Mouse (Mus musculus) small intestine, adult 2 months (tissue): ENCODE results near the gene Bmp8a. TPM values are rescaled to one million over a fixed set of nuclear protein-coding genes. Genes with fewer than 3 reads are reported as not detected.
A peak's percentile ranks its signal among the peaks of the same experiment; 100 is the strongest.

Experiments used
- H3K27ac ChIP-seq: fragments of 200-500 bp; 2 replicates; pipeline ENCODE4 v1.5.1; 2012; ENCODE audit warnings: low read depth, low read length, control low read depth, inconsistent platforms; ENCODE audit not compliant: insufficient read depth
- H3K27me3 ChIP-seq: fragments of 200-500 bp; 2 replicates; pipeline ENCODE4 v1.6.1; 2012; ENCODE audit warnings: mild to moderate bottlenecking, moderate library complexity, low read length, inconsistent platforms; ENCODE audit not compliant: control insufficient read depth, insufficient read depth
- H3K36me3 ChIP-seq: fragments of 200-500 bp; 2 replicates; pipeline ENCODE4 v1.6.1; 2012; ENCODE audit warnings: mild to moderate bottlenecking, low read length, control low read depth, inconsistent platforms; ENCODE audit not compliant: control insufficient read depth, insufficient read depth
- H3K4me1 ChIP-seq: fragments of 200-500 bp; 2 replicates; pipeline ENCODE4 v1.6.1; 2012; ENCODE audit warnings: low read length, inconsistent platforms, mixed read lengths; ENCODE audit not compliant: control insufficient read depth, insufficient read depth, insufficient read length
- H3K4me3 ChIP-seq: fragments of 200-500 bp; 2 replicates; pipeline ENCODE4 v1.5.1; 2012; ENCODE audit warnings: low read depth, mild to moderate bottlenecking, control low read depth, inconsistent platforms, low read length, moderate library complexity
- CTCF ChIP-seq: fragments of 200-500 bp; IDR thresholded peaks from 2 replicates; pipeline ENCODE4 v1.5.1; 2012; ENCODE audit warnings: low read depth, mild to moderate bottlenecking, control low read depth, inconsistent platforms, low read length, moderate library complexity, mixed read lengths; ENCODE audit not compliant: insufficient replicate concordance, insufficient read length; ENCODE audit errors: extremely low read depth
- POLR2A ChIP-seq: fragments of 200-500 bp; IDR thresholded peaks from 2 replicates; pipeline ENCODE4 v1.6.1; 2012; ENCODE audit warnings: low read depth, mild to moderate bottlenecking, control low read depth, inconsistent platforms, low read length, moderate library complexity
- WGBS: fragments of 180-500 bp; shearing (Covaris S2); methylation state at CpG from one replicate; pipeline ENCODE4 v1.1.7; 2018; 5-methylcytosine and 5-hydroxymethylcytosine counted together
- polyA plus RNA-seq: library from polyadenylated mRNA; depleted of rRNA; stranded (reverse); fragments of >200 nt; gene quantifications from 2 replicates; pipeline ENCODE4 v1.2.3, GENCODE M21; 2012

Bmp8a gene
- polyA plus RNA-seq, 1 experiment, result 72.2 TPM

DNA sequence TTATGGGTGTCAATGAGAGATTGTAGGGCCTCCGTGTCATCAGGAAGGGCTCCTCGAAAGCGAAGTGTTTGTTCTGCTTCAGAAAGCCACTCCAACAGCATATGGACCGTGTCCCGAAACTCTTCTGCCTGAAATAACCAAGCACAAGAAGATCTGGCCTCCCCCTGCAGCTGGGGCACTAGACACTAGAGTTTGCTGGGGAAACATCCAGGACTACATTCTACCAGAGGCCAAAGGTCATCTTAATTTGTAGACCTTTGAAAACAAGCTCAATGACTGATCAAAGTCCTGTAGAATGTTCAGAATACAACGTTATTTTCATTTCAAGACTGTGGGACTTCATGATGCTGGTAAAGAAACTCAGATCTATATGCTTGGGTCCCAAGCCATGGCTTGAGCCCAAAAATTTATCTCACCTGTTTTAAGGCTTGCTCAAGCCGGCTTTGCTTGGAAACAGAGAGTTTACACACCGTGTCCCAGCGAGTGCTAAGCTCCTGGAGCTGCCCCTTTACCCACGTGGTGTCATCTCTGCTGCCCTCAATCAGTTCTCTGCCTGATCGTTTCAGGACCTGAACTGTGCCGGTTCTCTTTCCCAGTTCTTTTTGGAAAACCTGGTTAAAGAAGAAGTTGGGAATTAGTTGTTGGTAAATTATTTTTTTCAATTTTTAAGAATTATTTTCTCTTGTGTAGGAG lies 31.4 kb upstream of the Bmp8a start:
- whole genome bisulfite sequencing, result 87% methylated on average over 12 of the region's 12 CpGs
- peaks cover 72% of the 10 kb centered on the region for H3K36me3 ChIP-seq

GRCm38 (mm10) chr4:123363555-123363954 lies 20.5 kb upstream of the Bmp8a start:
- Histone ChIP-seq H3K27ac (no peak overlapping the region), H3K4me3 (no peak overlapping the region)
- WGBS, result 91% methylated on average over 4 of the region's 4 CpGs

More for the DNA sequence above, 31.4 kb upstream of the Bmp8a start:
- TF ChIP-seq CTCF (no peak), POLR2A (no peak)
- Histone ChIP-seq H3K27ac (no peak overlapping the region), H3K4me1 (no peaks in the 10 kb centered on the region), H3K27me3 (no peaks in the 10 kb centered on the region), H3K4me3 (no peak overlapping the region)

GRCm38 (mm10) chr4:123360771-123361170 lies 17.7 kb upstream of the Bmp8a start:
- no peak overlapping the region for H3K27ac ChIP-seq
- no peaks in the 10 kb centered on the region for H3K27me3 ChIP-seq
- H3K4me3 ChIP-seq, result no peak overlapping the region
- no peak for TF ChIP-seq CTCF
- no peak for TF ChIP-seq POLR2A
- H3K36me3 ChIP-seq, result peaks cover 38% of the 10 kb centered on the region
- no peaks in the 10 kb centered on the region for H3K4me1 ChIP-seq
- 95% methylated on average over 12 of the region's 12 CpGs for WGBS

More at GRCm38 (mm10) chr4:123363555-123363954, 20.5 kb upstream of the Bmp8a start:
- peaks cover 43% of the 10 kb centered on the region for H3K36me3 ChIP-seq
- no peak for TF ChIP-seq CTCF
- no peaks in the 10 kb centered on the region for H3K27me3 ChIP-seq
- no peaks in the 10 kb centered on the region for H3K4me1 ChIP-seq

DNA sequence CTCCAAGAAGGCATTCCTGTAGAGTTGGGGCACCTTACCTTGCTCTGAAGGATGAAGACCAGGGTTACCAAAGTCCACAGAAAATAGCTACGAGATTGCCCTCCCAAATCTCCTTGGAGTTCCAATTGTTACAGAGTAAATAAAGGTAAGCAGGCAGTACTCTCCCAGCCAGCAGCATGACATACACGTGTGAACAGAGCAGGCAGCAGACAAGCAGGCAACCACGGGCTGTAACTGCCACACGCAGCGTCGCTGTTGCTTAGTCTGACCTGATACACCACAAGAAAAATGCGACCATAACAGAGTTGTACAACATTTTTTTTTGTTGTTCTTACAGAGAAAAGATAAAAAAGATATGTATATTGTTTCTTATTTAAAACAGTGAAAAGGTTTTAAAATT lies 15.6 kb upstream of the Bmp8a start:
- Histone ChIP-seq H3K27ac (no peak overlapping the region), H3K27me3 (no peaks in the 10 kb centered on the region), H3K36me3 (peaks cover 39% of the 10 kb centered on the region), H3K4me3 (no peak overlapping the region), H3K4me1 (no peaks in the 10 kb centered on the region)
- TF ChIP-seq POLR2A (no peak), CTCF (no peak)
- 87% methylated on average over 7 of the region's 7 CpGs for WGBS

DNA sequence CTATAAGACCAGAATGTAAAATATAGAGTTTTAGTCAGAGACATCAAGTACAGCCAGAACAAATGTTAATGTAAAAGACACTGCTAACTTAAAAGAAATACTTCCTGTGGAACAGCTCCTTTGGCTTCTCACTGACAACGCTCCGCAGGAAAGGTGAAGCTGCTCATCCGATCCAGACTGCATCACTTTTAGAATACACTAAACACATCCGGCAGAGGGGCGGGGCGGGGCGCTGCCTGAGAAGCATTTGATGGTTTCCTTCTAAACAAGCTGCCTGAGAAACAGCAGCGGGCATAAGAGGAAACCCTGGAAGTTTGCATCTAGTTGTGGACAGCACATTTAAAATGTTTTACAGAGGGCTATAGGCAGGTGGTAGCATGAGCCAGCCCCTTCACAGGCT lies 12.9 kb upstream of the Bmp8a start:
- H3K4me1 ChIP-seq, result no peaks in the 10 kb centered on the region
- H3K27me3 ChIP-seq, result no peaks in the 10 kb centered on the region
- WGBS, result 85% methylated on average over 8 of the region's 8 CpGs
- TF ChIP-seq POLR2A, result no peak
- TF ChIP-seq CTCF, result no peak
- H3K27ac ChIP-seq, result no peak overlapping the region
- H3K36me3 ChIP-seq, result peaks cover 53% of the 10 kb centered on the region
- H3K4me3 ChIP-seq, result no peak overlapping the region

GRCm38 (mm10) chr4:123353271-123353877 lies 10.3 kb upstream of the Bmp8a start:
- Histone ChIP-seq H3K27me3 (no peaks in the 10 kb centered on the region), H3K4me1 (no peaks in the 10 kb centered on the region), H3K36me3 (peaks cover 51% of the 10 kb centered on the region), H3K4me3 (no peak overlapping the region), H3K27ac (no peak overlapping the region)
- 72% methylated on average over 10 of the region's 10 CpGs for WGBS
- TF ChIP-seq POLR2A, result no peak
- TF ChIP-seq CTCF, result no peak

DNA sequence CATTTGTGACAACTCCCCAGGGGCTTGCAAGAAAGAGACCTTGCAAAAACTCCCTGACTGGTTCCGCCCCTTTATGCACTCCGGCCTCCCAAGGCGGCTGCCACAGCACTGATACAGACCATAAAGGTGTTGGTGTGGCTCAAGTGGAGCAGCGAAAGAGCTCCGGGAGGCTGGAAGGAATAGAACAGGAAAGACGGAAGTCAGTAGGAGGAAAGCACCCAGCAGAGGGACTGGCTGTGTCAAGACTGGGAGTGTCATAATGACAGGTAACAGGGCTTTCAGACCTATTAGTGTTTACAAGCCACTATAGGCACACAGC lies 378 bp upstream of the Bmp8a start:
- Histone ChIP-seq H3K4me1 (peaks cover 8% of the 10 kb centered on the region), H3K27me3 (peaks cover 6% of the 10 kb centered on the region; the same call in 1 of the 2 replicates), H3K4me3 (peak overlapping the region; percentile 77), H3K36me3 (0 out of 2 replicates have a peak, but pooled peaks cover 2% of the 10 kb centered on the region), H3K27ac (peak overlapping the region; percentile 48)
- TF ChIP-seq POLR2A, result peak; percentile 20; the same call in 1 of the 2 replicates
- TF ChIP-seq CTCF, result no peak
- 4% methylated on average over 6 of the region's 6 CpGs for WGBS
